Mouse (Mus musculus) stomach, postnatal 0 days (tissue): ENCODE results near the gene Defb21.

Experiments
- CTCF ChIP-seq: IDR thresholded peaks from 2 replicates; pipeline ENCODE4 v1.5.1; 2016; ENCODE audit warnings: antibody characterized with exemption, low read depth, mild to moderate bottlenecking, moderate library complexity
- EP300 ChIP-seq: optimal IDR thresholded peaks from 2 replicates; pipeline ENCODE3; 2016; ENCODE audit warnings: antibody characterized with exemption

- TF ChIP-seq CTCF (peak; percentile 45), EP300 (no peak)
Observed at GRCm38 (mm10) chr2:152539944-152540710, 32.4 kb upstream of the Defb21 start, which contains the start of gene Defb29.
